Mouse (Mus musculus): ENCODE data around the gene Inf2.

DNA sequence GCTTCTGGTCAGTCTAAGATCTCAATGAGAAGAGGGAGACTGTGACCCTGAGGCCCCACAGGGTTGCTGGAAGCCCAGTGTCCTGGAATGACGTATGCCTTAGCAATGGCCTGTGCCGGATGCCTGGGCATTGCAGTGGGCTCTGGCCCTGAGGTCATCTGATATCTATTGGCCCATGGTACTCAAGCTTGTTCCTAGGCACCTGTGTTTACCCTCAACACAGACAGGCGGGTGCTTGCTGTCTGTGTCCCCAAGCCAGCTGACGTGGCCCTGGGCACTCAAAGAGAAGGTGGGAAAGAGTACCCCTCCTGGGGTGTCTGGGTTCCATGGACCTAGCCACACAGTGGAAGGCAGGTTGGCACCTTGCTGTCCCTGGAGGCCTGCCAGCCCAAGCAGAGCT, 37.1 kb downstream of the Inf2 start:
- TF ChIP-seq CTCF (IDR thresholded peaks at IDR 0.05; ENCODE audit: low read depth, low read length): no peak
- no peak for TF ChIP-seq POLR2A (IDR thresholded peaks at IDR 0.05; ENCODE audit: borderline replicate concordance, low read depth, low read length)
